Mouse (Mus musculus) monocyte, adult 5-6 weeks (primary cell): ENCODE data around the gene Cnih3. TPM values are rescaled to one million over a fixed set of nuclear protein-coding genes. Genes with fewer than 3 reads are reported as not detected.
A peak's percentile ranks its signal among the peaks of the same experiment; 100 is the strongest.

Experiments used
- ATAC-seq: fragments of 153-309, 156-312 bp; replicated peaks from 2 replicates; pipeline ENCODE4 v1.8.0; 2017; ENCODE audit warnings: mild to moderate bottlenecking; ENCODE audit not compliant: low TSS enrichment, insufficient number of reproducible peaks, severe bottlenecking, poor library complexity, low FRiP score
- total RNA-seq: library from RNA; stranded (forward); fragments of 200-1000, 200-491, 200-594 nt; gene quantifications from 3 replicates; pipeline ENCODE4 v1.2.3, GENCODE M21; 2017

The Cnih3 gene
- total RNA-seq, 1 experiment from 2014 or later, result not detected

GRCm38 (mm10) chr1:181435414-181435813, 83.0 kb downstream of the Cnih3 start:
- ATAC-seq, result no peak

DNA sequence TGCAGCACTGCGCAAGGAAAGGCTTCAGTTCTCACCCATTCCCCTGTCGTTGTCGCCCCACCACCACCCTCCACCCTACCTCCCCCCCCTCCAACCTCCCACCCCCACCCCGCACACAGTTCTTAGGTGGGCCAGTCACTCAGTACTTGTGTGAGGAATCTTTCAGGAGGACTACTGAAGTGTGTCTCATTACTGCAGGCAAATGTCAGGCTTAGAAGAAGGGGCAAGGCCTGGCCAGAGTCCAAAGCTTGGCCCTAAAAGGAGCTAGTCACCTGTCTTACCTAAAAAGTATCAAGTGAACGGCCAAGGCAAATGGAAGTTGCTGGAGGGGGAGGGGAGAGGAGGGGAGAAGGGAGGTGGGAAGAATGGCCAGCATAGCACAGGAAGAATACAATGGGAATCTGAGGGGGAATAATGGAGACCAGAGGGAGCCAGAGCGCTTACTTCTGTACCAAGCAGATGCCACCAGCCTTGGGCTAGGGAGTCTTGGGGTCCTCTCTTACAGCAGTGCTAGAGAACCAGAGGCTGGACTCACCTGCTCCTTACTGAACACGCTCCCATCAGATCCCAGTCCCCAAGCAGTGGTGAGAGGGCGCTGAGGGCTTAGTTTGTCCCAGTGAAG, 88.7 kb downstream of the Cnih3 start:
- ATAC-seq, result no peak

DNA sequence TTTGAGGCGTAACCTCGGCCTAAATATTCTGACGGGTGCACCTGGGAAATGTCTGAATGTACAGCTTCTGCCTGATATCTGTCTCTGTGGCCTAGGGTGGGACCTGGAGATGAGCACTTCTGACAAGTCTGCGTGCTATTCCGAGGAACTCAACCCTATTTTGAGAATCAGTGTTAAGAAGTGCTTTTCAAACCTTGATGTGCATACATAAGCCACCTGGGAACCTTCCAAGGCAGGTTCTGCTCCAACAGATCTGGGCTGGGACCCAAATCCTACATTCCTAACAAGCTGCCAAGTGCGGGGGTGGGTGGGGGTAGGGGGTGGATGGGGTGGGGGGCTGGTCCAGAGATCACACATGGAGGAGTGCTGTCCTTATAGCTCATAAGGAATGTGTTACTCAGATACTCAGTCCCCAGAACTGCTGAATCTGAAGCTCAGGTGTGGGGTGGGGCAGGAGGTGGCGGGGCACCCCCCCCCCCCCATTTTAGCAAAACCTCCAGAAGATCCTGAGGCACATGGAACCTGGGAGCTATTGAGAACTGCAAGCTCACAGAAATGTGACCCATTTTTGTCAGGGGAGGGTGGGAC, 89.3 kb downstream of the Cnih3 start:
- ATAC-seq, result no peak

DNA sequence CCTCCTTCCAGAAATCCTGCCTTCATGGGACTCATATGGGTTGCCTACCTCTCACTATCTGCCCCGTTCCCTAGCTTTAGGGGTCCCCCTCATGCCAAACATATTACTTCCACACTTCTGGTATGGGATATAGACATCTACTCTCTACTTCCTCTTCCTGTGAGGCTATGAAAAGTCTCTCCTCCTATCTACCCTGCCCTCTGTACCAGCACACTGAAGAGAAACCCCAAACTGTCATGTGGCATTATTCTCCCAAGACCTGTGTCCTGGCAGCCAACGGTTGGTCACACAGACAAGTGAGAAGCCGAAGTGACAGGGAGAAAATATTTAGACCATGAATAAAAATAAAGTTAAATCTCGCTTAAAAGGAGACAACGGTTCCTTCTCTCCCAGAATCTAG, 92.6 kb downstream of the Cnih3 start:
- ATAC-seq, result no peak

DNA sequence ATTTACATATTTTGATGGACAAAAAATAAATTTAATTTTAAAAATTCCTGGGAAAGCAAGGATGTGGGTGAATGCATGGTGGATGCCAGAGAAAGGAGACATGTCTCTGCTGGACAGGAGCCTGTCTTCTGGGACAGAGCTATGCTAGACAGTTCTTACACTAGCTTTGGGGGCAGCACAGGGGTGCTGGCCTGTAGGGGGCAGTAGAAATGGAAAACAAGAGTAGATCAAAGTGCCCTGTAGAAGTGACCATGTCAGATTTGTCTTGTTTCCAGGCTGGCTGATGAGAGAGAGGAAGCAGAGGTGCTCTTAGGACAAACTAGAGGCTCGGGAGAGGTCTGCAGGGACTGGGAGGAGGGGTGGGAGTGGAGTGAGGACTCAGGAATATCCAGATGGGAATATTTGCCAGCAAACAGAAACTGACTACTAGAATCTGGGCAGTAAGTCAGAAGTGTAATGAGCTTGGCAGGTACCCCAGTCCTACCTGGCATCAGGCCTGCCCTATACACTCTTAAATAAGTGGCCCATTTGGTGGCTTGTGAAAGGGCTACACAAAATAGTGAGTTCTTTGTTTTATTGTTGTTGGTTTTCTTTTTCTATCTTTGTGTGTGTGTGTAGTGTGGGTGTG, 93.3 kb downstream of the Cnih3 start:
- no peak for ATAC-seq

DNA sequence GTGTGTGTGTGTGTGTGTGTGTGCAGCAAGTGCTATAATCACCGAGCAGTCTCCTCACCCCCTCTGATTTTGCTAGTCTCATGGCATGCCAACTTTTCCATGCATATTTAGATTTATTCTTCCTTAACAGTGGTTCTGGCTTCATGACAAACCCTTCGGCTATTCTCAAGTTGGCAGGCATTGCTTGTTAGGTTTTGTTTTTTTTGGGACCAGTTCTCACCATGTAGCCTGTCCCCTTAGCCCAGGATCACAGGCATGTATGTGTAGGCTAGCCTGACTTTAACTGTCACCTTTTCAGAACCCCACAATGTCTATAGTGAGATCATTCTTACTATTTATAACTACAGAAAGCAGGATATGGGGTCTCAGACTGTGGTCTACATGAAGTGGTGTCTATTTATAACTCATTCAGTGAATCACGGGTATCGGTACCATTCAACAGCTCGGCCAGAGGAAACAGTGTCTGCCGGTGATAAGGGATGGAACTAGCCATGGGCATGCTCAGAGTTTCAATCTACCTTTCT, 94.2 kb downstream of the Cnih3 start:
- ATAC-seq, result no peak

DNA sequence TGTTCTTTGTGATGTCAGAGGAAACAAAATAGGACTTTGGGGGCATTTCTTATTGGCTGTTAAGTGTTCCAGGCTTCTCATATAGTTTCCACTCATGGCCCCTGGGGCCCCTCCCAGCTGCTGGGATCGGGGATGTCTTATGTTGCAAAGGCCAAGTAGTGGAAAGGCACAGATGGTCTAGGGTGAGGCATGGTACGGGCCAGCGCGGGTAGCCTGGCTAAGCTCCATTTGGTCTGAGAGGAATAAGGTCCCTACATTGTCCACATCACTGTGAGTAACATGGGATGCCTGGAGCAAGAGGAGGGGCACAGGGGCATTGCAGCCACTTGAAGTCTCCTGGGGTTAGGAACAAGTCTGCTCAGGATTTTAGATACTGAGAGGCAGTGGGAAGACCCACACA, 95.1 kb downstream of the Cnih3 start:
- ATAC-seq, result no peak

- ATAC-seq, result no peak
Observed at GRCm38 (mm10) chr1:181448041-181448440, 95.6 kb downstream of the Cnih3 start.

- ATAC-seq, result no peak
Observed at GRCm38 (mm10) chr1:181453106-181453505, 100.7 kb downstream of the Cnih3 start.

- 0 out of 2 replicates have a peak, but pooled peaks have one; percentile 28 for ATAC-seq
Observed at GRCm38 (mm10) chr1:181456911-181457310, 104.5 kb downstream of the Cnih3 start.

DNA sequence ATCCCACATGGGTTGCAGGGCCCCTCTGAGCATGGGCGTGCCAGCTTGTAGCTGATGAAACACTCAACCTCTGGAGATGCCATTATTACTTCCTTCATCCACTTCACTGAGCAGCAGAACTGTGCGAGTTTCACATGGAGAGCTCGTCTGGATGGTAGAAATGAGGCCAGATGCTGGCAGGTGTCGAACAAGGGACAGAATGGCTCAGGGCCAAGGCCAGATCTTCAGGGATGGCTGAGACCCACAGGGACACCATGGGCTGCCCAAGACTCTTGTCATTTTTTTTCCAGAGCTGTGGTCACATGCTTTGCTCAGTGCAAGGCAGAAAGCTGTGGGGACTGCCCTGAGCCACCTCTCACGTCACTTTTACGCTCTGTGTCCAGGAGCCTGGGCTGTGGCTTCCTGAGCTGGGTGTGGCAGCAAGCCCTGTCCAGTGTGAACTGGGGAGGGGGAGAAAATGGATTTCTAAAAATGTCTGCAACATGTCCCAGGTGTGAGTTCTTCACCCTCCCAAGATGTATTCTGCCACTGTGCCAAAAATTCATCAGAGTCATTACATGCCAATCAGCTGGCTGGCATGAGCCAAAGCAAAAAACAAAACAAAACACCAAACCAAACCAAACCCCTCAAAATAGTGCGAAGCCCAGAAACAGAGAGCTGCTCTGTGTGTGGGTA, 107.1 kb downstream of the Cnih3 start:
- no peak for ATAC-seq

GRCm38 (mm10) chr1:181460283-181460682, 107.9 kb downstream of the Cnih3 start:
- no peak for ATAC-seq

DNA sequence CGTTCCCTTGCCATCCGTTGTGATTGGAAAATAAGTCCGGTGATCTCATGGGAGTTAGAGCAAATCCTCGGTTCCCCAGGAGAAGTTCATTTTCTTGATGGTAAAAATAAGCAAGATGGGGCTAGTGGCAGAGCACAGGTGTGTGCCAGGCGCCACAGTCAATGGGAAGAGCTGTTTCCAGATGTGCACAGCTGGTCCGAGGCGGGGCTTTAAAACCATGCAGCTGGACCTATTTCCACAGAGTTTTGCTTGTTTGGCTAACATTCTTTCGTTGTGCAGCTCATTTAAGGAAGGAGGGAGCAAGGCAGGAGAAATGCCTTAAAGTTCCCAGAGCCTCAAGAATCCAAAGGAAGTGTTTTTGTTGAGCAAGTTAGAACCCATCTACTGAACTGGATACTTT, 109.1 kb downstream of the Cnih3 start:
- no peak for ATAC-seq

- no peak for ATAC-seq
Observed at GRCm38 (mm10) chr1:181462051-181462905, 109.8 kb downstream of the Cnih3 start.

GRCm38 (mm10) chr1:181462906-181463179, 110.4 kb downstream of the Cnih3 start:
- no peak for ATAC-seq

DNA sequence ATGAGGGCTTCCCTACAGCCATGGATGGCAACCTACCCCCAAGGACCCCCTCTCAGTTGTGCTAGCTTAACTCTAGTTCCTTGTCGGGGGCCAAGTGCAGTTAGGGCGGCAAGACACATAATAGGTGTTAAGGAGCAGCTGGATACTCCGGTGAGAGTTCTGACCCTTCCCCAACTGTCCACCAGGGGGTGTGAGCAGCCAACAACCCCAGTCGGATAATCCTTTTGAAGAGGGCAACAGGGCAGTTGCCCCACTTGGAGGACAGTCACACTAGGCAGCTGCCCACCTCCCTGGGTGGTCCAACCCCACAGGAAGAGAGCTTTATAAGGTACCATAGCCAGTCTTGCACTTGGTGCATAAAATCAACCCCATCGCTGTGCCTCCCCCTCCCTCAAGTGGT, 112.6 kb downstream of the Cnih3 start:
- peak; percentile 59; the same call in 1 of the 2 replicates for ATAC-seq

DNA sequence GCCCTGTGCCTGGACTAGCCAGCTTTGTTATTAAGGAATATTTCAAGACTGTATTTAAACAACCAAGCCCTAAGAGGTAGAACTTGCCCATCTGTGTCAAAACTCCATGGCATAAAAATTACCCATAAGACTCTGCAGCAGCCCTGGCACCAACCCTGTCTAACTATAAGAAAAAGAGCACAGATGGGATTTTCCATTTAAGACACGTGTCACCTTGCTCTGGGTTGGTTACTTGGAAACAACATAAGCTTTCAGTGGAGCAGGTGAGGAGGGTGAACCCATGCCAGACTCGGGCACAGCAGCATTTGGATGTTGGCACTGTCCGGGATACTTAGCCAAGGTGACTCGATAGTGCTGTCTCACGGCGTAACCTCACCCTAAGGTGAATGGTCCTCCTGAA, 113.6 kb downstream of the Cnih3 start:
- no peak for ATAC-seq

GRCm38 (mm10) chr1:181466601-181467320, 114.3 kb downstream of the Cnih3 start:
- ATAC-seq, result no peak
